Mouse (Mus musculus): ENCODE measurements around the gene Ppp1r14c.
"Not testable (repeated sequence)": the region's sequence is repeated elsewhere in the genome, so short reads cannot be mapped to it uniquely, and the experiment has no call there.

Gene Ppp1r14c

DNA sequence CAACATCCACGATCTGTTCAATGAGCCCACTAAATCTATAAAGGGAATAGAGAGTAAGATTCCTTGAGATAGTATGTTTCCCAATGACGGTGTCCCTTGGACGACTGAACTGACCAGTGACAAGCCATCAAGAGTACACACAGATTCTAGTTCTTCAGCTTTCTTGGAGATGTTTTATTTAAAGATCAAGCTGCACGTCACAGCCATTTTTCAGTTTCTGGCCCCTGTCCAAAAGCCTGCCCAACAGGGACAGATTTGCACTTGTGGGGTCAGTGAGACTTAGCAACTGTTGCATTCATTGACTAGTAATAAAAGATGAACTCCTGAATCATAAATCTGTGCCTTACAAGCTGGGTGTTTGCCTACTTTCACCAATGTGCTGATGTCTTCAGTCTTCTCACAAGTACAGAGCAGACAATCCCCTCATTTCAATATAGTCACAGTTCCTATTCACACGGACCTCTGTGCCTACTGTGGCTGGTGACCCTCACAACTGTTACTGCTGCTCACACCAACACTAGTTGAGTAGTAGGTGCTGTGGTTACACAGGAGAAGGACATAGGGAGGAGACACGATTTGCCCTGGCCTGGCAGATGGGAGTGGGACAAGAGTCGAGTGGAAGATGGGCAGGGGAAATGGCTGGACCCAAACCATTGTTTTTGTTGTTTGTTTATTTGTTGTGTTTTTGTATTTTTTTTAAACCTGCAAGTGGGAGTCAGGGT, 37.7 kb downstream of the Ppp1r14c start:
- DNase-seq = no peak

GRCm38 (mm10) chr10:3404362-3404761, 38.5 kb downstream of the Ppp1r14c start:
- no peak for DNase-seq

- DNase-seq = no peak
Observed at GRCm38 (mm10) chr10:3406280-3406679, 40.4 kb downstream of the Ppp1r14c start.

GRCm38 (mm10) chr10:3408036-3408661, 42.3 kb downstream of the Ppp1r14c start:
- no peak for DNase-seq

DNA sequence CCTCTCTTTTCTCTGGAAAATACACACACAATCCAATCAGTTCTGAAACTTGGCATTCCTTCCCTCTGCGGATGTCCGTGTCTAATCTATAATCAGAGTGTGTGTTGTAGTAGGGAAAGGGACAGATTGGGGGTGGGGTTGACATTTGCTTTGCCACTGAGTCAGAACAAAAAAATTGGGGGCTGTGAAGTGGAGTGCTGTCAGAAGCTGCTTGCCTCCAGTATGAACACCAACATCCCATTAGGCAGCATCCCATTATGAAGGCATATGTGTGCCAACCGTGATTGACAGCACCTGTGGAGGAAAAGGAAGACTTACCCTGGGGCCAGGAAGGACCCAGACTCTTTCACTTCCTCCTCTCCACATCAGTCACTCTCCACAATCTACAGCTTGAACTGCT, 42.8 kb downstream of the Ppp1r14c start:
- no peak for DNase-seq

- DNase-seq = no peak
Observed at GRCm38 (mm10) chr10:3411222-3411621, 45.4 kb downstream of the Ppp1r14c start.

GRCm38 (mm10) chr10:3411639-3412038, 45.8 kb downstream of the Ppp1r14c start:
- DNase-seq = no peak

GRCm38 (mm10) chr10:3414813-3415212, 49.0 kb downstream of the Ppp1r14c start:
- DNase-seq = peak; percentile 53 to 68

GRCm38 (mm10) chr10:3416565-3416964, 50.7 kb downstream of the Ppp1r14c start:
- DNase-seq = no peak

DNA sequence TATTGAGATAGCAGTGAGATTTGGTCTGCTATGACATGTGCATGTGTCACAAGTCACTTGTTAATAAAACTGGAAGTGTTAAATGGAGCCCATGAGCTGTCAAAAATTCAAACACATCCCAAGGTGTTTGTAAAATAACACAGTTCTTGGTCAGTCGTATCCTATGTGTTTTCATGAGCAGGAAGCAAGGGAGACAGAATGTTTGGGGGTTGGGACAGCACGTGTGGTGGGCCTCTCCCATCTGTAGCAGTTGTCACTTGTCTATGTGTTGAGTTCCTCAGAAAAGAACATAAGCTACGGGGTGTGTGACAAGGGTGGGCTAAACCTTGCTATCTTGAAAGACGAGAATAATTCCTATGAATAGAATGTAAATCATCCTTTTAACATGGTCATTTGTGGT, 51.6 kb downstream of the Ppp1r14c start:
- no peak for DNase-seq

DNA sequence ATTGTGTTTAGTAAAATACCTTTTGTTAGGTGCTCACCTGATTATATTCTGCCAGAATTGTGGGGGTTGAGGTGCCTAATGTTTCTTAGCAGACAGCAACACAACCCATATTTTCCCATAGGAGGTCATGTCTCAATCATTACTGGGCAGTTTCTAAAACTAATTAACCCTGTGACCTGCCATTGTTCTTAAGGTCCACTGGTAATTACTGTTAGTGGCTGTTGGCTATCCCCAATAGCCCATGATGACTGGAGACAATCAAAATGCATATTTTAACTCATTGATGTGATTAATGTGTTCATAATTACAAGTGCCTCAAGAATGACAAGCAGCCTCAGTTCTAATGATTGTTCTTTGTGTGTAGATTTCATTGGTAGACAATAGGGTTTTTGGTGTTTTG, 58.2 kb downstream of the Ppp1r14c start:
- DNase-seq = no peak

- DNase-seq = no peak
Observed at GRCm38 (mm10) chr10:3427689-3428399, 62.0 kb downstream of the Ppp1r14c start.

DNA sequence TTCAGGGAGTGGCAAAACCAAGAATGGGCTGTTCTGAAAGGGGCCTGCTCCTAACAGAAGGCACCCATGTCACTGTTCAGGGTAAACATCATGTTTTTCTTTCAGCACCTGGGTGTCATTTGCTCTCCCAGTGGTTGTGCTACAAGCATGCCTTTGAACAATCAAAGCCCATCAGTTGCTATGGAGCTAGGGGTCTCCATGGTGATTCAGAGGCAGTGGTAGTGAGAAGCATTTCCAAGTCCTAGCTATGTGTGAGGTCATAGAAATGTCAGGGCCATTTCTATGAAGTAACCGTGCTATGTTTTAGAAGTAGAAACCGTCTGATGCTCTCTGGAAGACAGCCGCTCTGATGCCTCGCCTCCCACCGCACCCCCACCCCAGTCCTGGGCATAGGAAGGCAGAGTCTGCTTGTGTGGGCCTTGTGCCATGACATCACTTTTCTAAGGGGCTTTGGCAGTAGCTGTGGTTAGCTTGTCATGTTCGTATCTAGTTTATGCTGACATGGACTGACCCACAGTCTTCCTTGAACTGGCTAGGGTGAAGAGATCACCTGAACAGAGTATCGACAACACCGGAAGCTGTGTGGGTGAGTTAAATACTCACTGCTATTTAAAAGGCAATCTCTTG, 69.1 kb downstream of the Ppp1r14c start:
- DNase-seq = no peak

DNA sequence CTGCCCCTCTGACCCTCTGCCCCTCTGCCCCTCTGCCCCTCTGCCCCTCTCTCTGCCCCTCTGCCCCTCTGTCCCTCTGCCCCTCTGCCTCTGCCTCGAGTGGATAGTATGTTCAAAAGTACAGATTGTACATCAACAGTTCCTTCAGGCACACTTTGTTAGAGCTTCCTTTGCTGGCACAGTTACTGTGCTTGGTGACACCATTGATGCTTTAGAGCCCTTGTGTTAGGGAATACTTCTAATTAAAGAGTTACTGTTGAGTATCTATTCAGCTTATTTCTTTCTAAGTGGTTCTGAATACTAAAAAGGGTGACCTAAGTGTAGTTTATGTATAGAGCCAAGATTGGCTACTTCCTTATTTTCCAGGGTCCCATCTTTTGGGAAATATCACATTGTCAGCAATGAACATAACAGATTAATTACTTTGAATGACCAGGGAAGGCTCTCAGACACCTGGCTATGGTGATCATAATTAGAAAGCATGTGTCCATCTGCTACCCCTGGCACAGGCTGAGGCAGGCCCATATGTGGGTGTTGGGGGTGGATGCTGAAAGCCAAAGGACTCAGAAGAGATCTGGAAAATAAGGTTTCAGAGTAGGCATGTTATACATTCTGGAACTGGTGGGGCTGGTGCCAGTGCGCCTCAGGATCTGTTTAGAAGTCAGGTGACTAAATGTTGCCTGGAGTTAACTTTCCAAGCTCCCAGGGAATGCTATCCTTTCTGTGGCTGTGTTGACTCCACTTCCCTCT, 75.0 kb downstream of the Ppp1r14c start:
- peak; percentile 73 to 78 for DNase-seq

DNA sequence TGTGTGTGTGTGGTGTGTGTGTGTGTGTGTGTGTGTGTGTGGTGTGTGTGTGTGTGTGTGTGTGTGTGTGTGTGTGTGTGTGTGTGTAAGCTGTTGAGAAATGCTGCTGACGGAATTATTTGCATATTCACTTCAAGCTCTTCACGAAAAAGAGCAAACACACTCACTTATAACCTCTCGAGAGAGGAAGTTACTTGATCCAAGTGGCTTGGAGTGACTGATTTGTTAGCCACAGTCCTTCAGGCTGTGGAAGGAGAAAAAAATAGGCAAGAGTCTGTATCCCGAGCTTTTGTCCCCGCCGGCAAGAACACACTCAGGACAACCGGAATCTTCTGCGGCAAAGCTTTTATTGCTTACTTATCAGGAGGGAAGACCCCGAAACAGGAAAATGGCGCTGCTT, 80.9 kb downstream of the Ppp1r14c start:
- DNase-seq = not testable (repeated sequence)

GRCm38 (mm10) chr10:3448699-3449098, 82.8 kb downstream of the Ppp1r14c start:
- no peak for DNase-seq

DNA sequence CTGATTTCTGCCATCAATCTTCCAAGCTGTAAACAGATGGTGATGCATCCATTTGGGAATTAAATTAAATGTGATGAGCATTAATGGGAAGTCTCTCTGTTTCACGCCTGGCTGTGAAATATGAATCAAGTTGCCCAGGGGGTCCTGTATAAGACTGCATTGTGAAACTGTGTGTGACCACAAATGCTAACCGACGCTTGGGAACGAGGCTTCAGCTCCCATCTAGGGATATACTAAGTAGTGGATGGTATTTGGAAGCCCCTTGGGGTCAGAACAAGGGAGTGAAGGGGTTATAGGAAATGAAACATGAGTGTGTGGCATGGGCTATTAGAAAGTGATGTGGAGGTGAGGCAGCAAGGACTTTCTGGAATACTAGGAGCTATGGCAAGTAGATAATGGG, 86.1 kb downstream of the Ppp1r14c start:
- no peak for DNase-seq

GRCm38 (mm10) chr10:3452822-3453475, 87.1 kb downstream of the Ppp1r14c start:
- no peak for DNase-seq

DNA sequence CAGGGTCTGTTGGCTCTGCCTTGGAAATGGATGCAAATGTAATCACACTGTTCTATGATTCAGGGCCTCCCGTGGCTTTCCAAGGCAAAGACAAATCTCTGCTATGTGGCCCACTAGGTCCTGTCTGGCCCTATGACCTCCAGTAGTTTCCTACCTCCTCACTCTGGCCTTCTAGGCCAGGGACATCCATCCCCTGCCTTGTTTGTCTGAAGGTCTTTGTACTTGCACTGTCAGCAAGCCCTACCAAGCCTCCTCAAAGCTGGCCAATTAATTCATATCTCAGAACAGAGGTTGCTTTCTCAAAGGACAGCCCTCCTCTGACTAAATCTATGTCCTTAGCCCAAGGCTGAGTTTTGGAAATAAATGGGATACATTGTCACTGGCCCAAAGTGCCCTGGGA, 92.8 kb downstream of the Ppp1r14c start:
- DNase-seq = no peak

DNA sequence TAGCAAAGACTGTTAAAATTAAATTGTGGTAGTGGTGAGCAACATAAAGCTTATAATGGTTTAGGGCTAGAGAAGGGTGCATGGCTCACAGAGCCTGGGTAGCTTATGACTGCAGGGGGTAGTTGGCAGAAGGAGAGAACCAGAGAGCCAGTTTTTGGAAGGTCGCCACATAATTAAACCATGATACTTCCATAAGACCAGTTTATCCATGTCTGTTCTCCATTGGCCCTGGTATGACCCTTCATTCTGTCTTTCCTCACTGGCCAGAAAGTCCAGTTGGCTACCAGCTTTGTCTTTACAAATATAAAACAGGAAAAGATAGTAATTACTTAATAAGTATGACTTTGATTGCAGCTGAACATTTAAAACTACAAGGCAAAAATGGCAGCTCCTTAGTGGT, 95.0 kb downstream of the Ppp1r14c start:
- DNase-seq = no peak

- DNase-seq = no peak
Observed at GRCm38 (mm10) chr10:3466135-3466626, 100.3 kb downstream of the Ppp1r14c start.

DNA sequence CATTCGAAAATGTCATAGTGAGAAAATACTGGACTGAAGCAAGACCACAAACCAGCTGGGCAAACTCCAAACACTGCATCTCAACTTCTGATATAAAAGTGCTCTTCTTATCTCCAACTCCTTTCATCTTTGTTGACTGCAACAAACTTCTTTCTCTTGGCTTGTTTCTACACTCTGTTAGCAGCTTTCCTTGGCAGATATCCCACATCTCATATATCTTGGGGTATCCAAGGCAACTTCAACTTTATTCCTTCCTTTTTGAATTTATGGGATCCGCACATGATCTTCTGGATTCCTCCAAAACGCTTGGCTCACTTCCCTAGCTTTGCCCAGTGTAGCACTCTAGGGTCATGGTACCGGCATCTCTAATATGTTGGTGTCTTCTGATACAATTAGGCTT, 102.7 kb downstream of the Ppp1r14c start:
- DNase-seq = no peak
